In the genomic region with DNA sequence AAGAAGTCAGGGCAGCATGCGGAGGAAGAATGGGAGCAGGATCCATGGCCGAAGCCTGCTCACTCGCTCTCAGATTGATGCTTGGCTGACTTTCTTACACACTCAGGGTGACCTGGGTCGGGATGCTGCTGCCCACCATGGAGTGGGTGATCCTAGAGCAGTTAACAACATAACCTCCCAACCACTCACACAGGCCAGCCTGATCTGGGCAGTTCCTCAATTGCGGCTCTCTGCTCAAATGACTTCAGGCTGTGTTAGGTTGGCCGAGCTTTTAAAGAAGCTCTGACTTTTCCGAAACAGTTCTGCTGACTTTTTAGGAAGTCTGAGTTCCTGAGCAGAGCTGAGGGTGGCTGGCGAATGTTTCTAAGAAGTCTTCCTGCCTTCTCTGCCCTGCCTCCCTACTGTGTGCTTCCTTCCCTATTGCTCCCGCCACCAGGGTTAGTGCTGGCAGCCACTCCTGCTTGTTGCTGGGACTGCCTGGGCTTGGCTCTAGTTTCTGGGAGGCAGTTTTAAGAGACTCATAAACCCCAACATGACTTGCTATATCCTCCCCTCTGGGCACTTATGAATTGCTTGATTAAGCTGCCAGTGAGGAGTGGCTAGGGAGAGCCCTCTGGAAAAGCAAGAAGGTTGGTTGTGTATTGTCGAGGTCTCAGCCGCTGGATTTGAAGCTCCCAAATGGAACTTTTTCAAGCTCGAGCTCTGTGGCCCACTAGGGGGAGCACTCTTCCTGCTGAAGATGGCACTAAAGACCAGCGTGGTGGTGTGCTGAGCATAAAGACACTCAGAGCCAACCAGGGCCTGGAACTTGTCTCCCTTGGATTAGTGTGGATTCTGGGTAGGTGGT, we compare ENCODE assay signal across 9 mouse cellular contexts. TPM values are rescaled to one million over a fixed set of nuclear protein-coding genes. Genes with fewer than 3 reads are reported as not detected.
A peak's percentile ranks its signal among the peaks of the same experiment; 100 is the strongest.
DNase-seq lines count a peak whose midpoint lies in the region; ATAC-seq lines count a peak whose summit lies in the region.
"Had no signal": no experiment of that assay in that cellular context is flagged by ENCODE, and none has a peak within 500 bp of the region (broad histone marks: within the 10 kb centered on the region; RNA-seq: fewer than 3 reads in every experiment).

No protein-coding gene starts in this region.

- DNase-seq in MN1 (ENCODE audit: low spot score): peak; percentile 62
- DNase-seq in forebrain, embryonic 14.5 days (ENCODE audit: low spot score): peak; percentile 78
- peak; percentile 75 for DNase-seq in hindbrain, embryonic 14.5 days (ENCODE audit: low spot score)
- DNase-seq in layer of hippocampus, postnatal 25 days (ENCODE audit: extremely low spot score in 1 of 2, low spot score in 1 of 2): peak; percentile 57 to 80
- peak; percentile 75 for DNase-seq in lung, postnatal 14 days
- peak; percentile 72 for DNase-seq in retina, postnatal 1 day
- peak; percentile 37 to 44 for DNase-seq in urinary bladder, postnatal 36 days (ENCODE audit: low spot score in 2 of 2)

- 60% methylated on average over 13 of the region's 13 CpGs for WGBS in forebrain, embryonic 14.5 days
- WGBS in hindbrain, embryonic 14.5 days: 70% methylated on average over 13 of the region's 13 CpGs

- H3K27me3 ChIP-seq in forebrain, embryonic 14.5 days (replicated peaks; ENCODE audit: control insufficient read depth, insufficient read depth, low read length): no peaks in the 10 kb centered on the region
- no peaks in the 10 kb centered on the region for H3K27me3 ChIP-seq in hindbrain, embryonic 14.5 days (ENCODE audit: control insufficient read depth, insufficient read depth, low read length)

- peaks cover 63% of the 10 kb centered on the region for H3K36me3 ChIP-seq in forebrain, embryonic 14.5 days (ENCODE audit: control insufficient read depth, insufficient read depth, low read length)
- H3K36me3 ChIP-seq in hindbrain, embryonic 14.5 days (replicated peaks; ENCODE audit: control insufficient read depth, insufficient read depth): peaks cover 69% of the 10 kb centered on the region

- no peak overlapping the region for H3K4me2 ChIP-seq in forebrain, embryonic 14.5 days (ENCODE audit: low read length)
- no peak overlapping the region for H3K4me2 ChIP-seq in hindbrain, embryonic 14.5 days (replicated peaks)

- no peak overlapping the region for H3K4me3 ChIP-seq in forebrain, embryonic 14.5 days (ENCODE audit: low read depth, low read length)
- no peak overlapping the region for H3K4me3 ChIP-seq in hindbrain, embryonic 14.5 days (replicated peaks; ENCODE audit: low read length)

- peak; percentile 68; the same call in 1 of the 2 replicates for ATAC-seq in cerebellum, adult (ENCODE audit: insufficient number of reproducible peaks, low FRiP score, low TSS enrichment)
- peak; percentile 77; the same call in 1 of the 2 replicates for ATAC-seq in forebrain, embryonic 14.5 days
- peak; percentile 51; the same call in 1 of the 2 replicates for ATAC-seq in hindbrain, embryonic 14.5 days (ENCODE audit: low FRiP score)

- H3K9me3 ChIP-seq in forebrain, embryonic 14.5 days (replicated peaks; ENCODE audit: control insufficient read depth, low read length): no peaks in the 10 kb centered on the region
- no peaks in the 10 kb centered on the region for H3K9me3 ChIP-seq in hindbrain, embryonic 14.5 days (ENCODE audit: control insufficient read depth, low read length)

- no peak overlapping the region for H3K9ac ChIP-seq in forebrain, embryonic 14.5 days (ENCODE audit: low read length)
- H3K9ac ChIP-seq in hindbrain, embryonic 14.5 days: no peak overlapping the region

- no peak overlapping the region for H3K27ac ChIP-seq in forebrain, embryonic 14.5 days (ENCODE audit: low read depth, low read length)
- no peak overlapping the region for H3K27ac ChIP-seq in hindbrain, embryonic 14.5 days
- H3K27ac ChIP-seq: macrophage had no signal

- no peaks in the 10 kb centered on the region for H3K4me1 ChIP-seq in forebrain, embryonic 14.5 days (ENCODE audit: control insufficient read depth, insufficient read depth, low read length)
- no peaks in the 10 kb centered on the region for H3K4me1 ChIP-seq in hindbrain, embryonic 14.5 days (replicated peaks; ENCODE audit: control insufficient read depth, insufficient read depth, low read length)

RNA-seq across cellular contexts. Expression of gene Ccdc93, which starts 9.9 kb away (rescaled TPM):
- polyA plus RNA-seq in forebrain, embryonic 14.5 days (2014; fragmentation: Nextera tagmentation; extraction: Ambion mirVana): 5.8 and 8.2 TPM in 2 replicates
- polyA plus RNA-seq in hindbrain, embryonic 14.5 days (2014; fragmentation: Nextera tagmentation; extraction: Ambion mirVana): 10.3 and 10.6 TPM in 2 replicates
- total RNA-seq in layer of hippocampus, postnatal 25 days (2021): 10 to 100 TPM; 25.3 to 29.1 TPM
